Mouse (Mus musculus) megakaryocyte-erythroid progenitor cell, adult 5-6 weeks (primary cell): ENCODE data around the gene Hist1h2af. TPM values are rescaled to one million over a fixed set of nuclear protein-coding genes. Genes with fewer than 3 reads are reported as not detected.

Experiments used
- ATAC-seq: replicated peaks from 2 replicates; pipeline ENCODE4 v1.8.0; 2016; ENCODE audit warnings: mild to moderate bottlenecking, inconsistent platforms; ENCODE audit not compliant: severe bottlenecking, poor library complexity, low FRiP score, low TSS enrichment
- total RNA-seq, 2 experiments: library from RNA; stranded (forward) in 1 of 2; stranded (reverse) in 1 of 2; fragments of 200-1000, 215-1000 nt in 1 of 2; fragments of >200 nt in 1 of 2; fragmentation: Nextera tagmentation in 1 of 2; gene quantifications; 2 replicates each; pipeline ENCODE4 v1.2.3; 2014 to 2017

The Hist1h2af gene
- total RNA-seq (2014; fragmentation: Nextera tagmentation) (41.1 and 66.5 TPM in 2 replicates), total RNA-seq (2017) (1,297 and 1,759 TPM in 2 replicates)

DNA sequence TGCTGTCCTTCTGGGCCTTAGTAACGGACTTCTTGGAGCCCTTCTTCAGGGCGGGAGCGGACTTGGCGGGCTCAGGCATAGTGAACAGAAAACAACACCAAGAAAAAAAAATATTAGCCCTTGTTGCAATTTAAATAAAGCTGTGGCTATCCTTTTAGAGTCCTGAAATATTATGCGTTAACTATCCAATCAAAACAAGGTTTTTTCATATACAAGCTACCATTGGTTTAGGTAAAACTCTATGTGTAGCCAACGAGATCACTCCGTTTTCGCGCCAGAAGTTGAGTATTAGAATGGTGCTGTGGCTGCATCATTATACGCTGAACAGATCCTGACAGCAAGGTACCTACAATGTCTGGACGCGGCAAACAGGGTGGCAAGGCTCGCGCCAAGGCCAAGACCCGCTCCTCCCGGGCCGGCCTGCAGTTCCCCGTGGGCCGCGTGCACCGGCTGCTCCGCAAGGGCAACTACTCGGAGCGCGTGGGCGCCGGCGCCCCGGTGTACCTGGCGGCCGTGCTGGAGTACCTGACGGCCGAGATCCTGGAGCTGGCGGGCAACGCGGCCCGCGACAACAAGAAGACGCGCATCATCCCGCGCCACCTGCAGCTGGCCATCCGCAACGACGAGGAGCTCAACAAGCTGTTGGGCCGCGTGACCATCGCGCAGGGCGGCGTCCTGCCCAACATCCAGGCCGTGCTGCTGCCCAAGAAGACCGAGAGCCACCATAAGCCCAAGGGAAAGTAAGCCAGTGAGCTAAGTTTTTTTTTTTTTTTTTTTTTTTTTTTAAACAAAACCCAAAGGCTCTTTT lies at the start of gene Hist1h2af:
TSS of gene Hist1h2af (plus strand) at position 347 of the 808 bp plus-strand sequence.
- ATAC-seq, result peak; percentile 39

- no peak for ATAC-seq
These were observed 48.4 kb upstream of the Hist1h2af start for GRCm38 (mm10) chr13:23485271-23485670.

- peak; percentile 96 for ATAC-seq
These were observed 45.0 kb upstream of the Hist1h2af start, which contains the start of gene Btn2a2 for GRCm38 (mm10) chr13:23488400-23489322. Btn2a2 (minus strand) TSS chr13:23488857.

DNA sequence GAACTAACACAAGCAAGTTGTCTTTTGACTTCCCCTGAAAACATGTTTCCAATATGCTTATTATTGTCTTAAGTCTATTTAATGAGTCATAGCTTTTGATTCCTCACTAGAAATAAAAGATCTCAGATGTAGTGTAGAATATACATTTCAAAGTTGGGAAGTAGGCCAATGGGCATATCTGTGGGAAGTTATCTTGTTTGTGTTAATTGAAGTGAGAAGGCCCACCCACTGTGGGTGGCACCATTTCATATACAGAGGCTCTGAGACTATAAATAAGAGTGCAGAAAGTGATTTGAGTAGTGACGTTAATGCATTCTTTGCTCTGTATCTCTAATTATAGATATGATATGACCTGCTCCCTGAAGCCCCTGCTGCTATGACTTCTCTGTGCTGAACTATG lies 42.8 kb upstream of the Hist1h2af start:
- ATAC-seq, result peak; percentile 16; the same call in 1 of the 2 replicates

DNA sequence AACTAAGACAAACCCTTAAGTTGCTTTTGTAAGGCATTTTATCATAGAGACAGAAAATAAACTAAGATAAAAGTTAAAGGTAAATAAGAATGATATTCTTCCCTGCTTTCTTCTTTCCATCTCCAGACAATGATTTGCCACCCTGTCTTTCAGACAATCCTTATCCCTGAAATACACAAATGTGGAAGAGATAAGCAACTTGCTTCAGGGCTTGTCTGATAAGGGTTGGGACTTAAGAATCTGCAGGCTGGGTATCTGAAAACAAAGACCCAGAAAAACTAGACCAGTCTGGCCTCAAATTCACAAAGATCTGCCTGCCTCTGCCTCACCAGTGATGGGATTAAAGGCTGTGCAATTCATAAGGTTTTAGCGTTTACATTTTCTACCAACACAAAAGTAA lies 42.4 kb upstream of the Hist1h2af start:
- ATAC-seq, result 0 out of 2 replicates have a peak, but pooled peaks have one; percentile 32

DNA sequence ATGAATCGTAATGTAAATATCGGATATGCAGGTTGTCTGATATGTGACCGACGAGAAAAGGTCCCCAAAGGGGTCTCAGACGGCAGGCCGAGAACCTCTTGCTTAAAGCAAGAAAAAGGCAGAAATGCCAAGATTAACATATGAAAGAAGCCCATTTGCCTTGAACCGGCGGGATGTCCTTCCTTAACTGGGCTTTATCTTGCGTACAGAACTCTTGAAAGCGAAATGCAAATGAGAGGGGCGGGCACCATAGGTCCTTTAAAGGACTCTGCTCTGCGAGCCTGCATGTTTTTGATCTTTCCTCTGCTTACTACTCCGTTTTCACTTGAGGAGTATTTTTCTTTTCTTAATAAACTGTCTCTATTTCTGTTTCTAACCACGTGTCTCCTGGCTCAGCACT lies 41.7 kb upstream of the Hist1h2af start:
- 0 out of 2 replicates have a peak, but pooled peaks have one; percentile 54 for ATAC-seq

DNA sequence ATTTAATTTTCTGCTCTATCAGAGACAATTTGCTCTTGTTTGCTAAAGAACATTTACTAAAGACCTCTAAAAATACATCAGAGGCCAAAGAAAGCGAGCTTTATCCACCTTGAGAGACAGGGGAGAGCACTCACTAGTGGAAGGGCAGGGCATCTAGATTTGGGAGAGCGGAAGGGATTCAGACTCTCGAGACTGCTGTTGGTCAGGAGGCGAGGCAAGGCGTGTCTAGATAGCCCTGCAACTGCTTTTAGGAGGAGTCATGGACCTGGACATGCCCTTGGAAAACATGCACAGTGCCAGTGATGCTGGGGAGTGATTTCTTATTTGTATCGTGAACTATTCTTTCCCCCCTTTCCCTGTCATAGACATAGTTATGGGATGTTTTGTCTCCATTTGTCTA lies 38.2 kb upstream of the Hist1h2af start:
- ATAC-seq, result no peak

DNA sequence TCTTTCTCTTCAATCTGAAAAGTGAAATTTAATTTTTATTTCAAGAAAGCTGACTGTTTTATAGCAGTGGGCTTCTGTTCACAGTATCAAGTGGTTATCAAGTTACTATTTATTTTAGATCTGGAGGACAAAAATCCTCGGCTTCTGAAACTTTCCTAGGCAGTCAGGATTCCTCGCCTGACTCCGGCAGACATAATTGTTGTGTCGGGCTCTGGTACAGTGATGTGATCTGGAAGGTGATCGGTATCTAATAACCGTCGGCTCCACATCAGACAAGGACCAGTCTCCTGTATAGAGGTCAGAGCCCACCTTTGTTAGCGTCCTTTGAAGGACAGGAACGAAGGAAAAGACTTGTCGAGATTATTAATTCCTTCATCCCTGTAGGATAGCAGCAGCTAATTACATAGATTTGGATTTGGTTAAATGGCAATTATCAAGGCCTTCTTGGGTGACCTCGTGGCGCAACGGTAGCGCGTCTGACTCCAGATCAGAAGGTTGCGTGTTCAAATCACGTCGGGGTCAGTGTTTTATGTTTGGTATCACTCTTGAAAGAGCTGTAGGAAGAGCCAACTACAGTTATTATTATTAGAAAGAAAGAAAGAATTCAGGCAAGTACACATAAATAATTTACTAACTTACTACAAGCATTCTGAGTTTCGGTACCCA lies 35.9 kb upstream of the Hist1h2af start:
- no peak for ATAC-seq

- no peak for ATAC-seq
These were observed 35.1 kb upstream of the Hist1h2af start for GRCm38 (mm10) chr13:23498653-23499052.

DNA sequence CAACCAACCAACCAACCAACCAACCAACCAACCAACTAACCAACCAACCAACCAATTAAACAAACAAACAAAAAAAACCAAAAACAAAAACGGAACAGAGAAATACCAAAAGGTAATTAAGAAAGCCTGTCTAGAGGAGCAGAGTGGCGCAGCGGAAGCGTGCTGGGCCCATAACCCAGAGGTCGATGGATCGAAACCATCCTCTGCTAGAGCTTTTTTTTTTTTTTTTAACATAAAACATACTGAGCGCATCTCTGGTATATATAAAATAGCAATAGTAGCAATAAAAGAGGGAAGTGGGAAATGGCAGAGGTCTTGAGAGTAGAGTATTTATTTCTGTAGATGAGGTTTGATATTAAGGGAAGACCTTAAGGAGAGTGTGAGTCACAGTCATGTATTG lies 33.8 kb upstream of the Hist1h2af start:
- no peak for ATAC-seq

GRCm38 (mm10) chr13:23500424-23501200 lies 33.1 kb upstream of the Hist1h2af start:
- peak; percentile 38 for ATAC-seq

DNA sequence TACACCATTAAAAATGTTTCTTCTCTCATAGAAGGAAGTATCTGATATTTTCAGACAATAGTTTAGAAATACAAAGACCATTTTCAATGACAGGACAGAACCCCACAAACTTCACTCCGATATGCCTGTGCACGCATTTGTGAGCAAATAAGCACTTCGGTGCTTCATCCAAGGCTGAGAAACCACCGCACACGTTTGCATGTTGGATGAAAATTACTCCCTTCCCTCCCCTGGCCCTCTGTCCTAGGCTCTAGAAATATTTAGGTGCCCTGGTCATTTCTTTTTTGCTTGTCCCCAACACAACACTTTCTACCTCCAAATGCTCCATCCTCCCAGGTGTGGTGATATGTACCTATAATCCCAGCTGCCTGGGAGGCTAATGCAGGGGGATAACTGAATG lies 32.2 kb upstream of the Hist1h2af start:
- no peak for ATAC-seq

DNA sequence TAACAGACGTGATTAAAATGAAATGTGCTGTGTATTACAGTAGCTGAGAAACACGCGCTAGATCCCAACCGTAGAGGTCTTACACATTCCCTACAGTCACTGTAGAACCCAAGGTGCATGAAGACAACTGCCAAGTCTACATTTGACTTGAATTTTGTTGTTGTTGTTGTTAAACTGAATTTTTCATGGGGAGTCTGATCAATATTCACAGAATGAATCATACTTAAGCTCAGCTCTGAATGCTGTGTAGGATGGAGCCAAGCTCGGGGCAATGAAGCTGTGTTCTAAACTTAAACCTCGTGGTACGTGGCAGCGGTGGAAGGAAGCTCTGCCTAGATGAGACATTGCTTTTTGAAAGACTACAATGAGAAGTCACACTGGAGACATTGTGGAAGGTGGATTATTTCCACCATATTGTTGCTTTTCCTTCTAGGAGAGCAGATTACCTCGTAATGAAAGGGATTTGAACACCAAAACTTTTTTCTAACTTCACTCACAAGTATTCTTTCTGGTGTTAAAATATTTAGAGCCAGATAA lies 31.6 kb upstream of the Hist1h2af start:
- ATAC-seq, result no peak

DNA sequence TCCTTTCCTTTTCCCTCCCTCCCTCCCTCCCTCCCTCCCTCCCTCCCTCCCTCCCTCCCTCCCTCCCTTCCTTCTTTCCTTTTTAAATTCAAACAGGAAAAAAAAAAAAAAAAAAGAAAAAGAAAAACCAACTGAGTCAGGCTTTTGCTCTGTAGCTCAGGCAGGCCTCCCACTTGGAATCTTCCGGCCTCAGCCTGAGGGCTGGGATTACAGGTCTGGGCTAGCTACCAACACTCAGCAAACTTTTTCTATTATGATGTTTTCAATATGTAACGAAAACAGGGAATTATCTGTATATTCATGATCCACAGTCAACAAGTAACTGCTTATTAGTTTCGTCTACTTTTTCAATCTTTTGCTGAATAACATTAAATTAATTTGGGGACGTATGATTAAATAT lies 30.8 kb upstream of the Hist1h2af start:
- no peak for ATAC-seq

DNA sequence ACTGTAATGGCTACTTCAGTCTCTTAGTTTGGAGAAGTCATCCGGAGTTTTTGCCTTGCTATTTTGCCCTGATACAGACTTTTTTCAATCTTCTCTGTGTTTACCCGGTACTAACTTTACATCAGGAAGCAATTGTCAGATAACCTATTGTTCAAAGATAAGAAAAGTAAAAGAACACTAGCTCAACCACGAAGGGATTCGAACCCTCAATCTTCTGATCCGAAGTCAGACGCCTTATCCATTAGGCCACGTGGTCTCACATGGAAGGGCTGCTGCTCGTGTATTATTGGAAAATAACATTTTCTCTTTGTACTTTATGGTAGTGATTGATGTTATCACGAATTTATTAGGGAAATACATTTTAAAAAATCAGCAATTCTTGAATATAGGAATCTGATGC lies 29.9 kb upstream of the Hist1h2af start:
- peak; percentile 41; the same call in 1 of the 2 replicates for ATAC-seq

DNA sequence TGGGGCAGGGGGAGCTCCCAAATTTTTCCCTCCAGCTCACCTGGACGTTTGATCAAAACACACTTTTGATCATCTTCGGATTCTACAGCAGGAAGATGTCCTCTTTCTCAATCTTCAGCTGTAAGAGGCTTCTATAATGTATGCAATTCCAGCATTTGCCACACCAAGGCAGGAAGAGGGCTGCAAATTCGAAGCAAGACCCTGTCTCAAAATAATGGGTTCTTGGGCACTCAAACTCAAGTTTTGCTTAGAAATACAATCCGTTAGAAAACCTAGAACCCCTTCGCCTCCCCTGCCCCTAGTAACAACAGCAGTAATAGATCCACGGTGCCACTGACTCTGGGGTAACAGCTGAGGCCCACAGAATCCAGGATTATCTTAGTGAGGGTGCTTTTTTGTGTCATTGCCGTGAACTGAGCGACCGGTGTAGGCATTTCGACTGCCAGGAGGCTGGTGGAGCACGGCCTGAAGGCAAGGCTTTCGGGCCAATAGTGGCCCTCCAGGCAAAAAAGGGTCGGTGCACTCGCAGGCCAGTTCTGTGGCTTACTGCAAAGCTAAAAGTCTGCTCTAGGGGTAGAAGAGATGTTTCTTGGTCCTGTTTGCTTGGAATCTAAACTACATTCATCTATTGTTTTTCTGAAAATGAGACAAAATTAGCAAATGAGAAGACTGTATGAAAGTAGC lies 27.9 kb upstream of the Hist1h2af start:
- peak; percentile 17; the same call in 1 of the 2 replicates for ATAC-seq

- ATAC-seq, result no peak
These were observed 27.4 kb upstream of the Hist1h2af start for GRCm38 (mm10) chr13:23506351-23506750.
